Mouse (Mus musculus) olfactory bulb, adult 2 months (tissue): ENCODE measurements around the gene Sgms1. TPM values are rescaled to one million over a fixed set of nuclear protein-coding genes. Genes with fewer than 3 reads are reported as not detected.
"Not testable (repeated sequence)": the region's sequence is repeated elsewhere in the genome, so short reads cannot be mapped to it uniquely, and the experiment has no call there.

Experiments
- H3K27ac ChIP-seq: fragments of 200-500 bp; 2 replicates; pipeline ENCODE4 v1.5.1; 2012; ENCODE audit warnings: low read depth, low read length; ENCODE audit not compliant: insufficient read depth
- H3K4me1 ChIP-seq: fragments of 200-500 bp; 2 replicates; pipeline ENCODE4 v1.6.1; 2012; ENCODE audit warnings: low read length; ENCODE audit not compliant: control insufficient read depth, insufficient read depth
- H3K4me3 ChIP-seq: fragments of 200-500 bp; 2 replicates; pipeline ENCODE4 v1.5.1; 2012; ENCODE audit warnings: mild to moderate bottlenecking, low read depth, low read length, moderate library complexity; ENCODE audit not compliant: insufficient read depth
- CTCF ChIP-seq: fragments of 200-500 bp; IDR thresholded peaks from 2 replicates; pipeline ENCODE4 v1.5.1; 2012; ENCODE audit warnings: low read depth, mild to moderate bottlenecking, low read length, moderate library complexity; ENCODE audit not compliant: insufficient read depth
- POLR2A ChIP-seq: fragments of 200-500 bp; IDR thresholded peaks from 2 replicates; pipeline ENCODE4 v1.6.1; 2012; ENCODE audit warnings: mild to moderate bottlenecking, low read depth, low read length, moderate library complexity; ENCODE audit not compliant: insufficient read depth
- WGBS: fragments of 180-500 bp; shearing (Covaris S2); methylation state at CpG from one replicate; pipeline ENCODE4 v1.1.7; 2018; 5-methylcytosine and 5-hydroxymethylcytosine counted together
- polyA plus RNA-seq: library from polyadenylated mRNA; stranded (reverse); fragments of >200 nt; gene quantifications from 2 replicates; pipeline ENCODE4 v1.2.4, GENCODE M21; 2012; ENCODE audit warnings: low replicate concordance; ENCODE audit not compliant: missing spikeins, insufficient read depth, insufficient read length

The Sgms1 gene
- polyA plus RNA-seq, 1 experiment: not detected

GRCm38 (mm10) chr19:32324550-32324949 lies 65.0 kb downstream of the Sgms1 start:
- Histone ChIP-seq H3K4me3 (no peak overlapping the region), H3K27ac (no peak overlapping the region), H3K4me1 (peaks cover 2% of the 10 kb centered on the region; the same call in 1 of the 2 replicates)
- TF ChIP-seq CTCF (no peak), POLR2A (no peak)
- WGBS: 100% methylated on average over 1 of the region's 1 CpGs

- no peak overlapping the region for H3K4me3 ChIP-seq
- H3K27ac ChIP-seq: no peak overlapping the region
- WGBS: 84% methylated on average over 11 of the region's 11 CpGs
- TF ChIP-seq POLR2A: no peak
- no peak for TF ChIP-seq CTCF
- peaks cover 2% of the 10 kb centered on the region; the same call in 1 of the 2 replicates for H3K4me1 ChIP-seq
Observed at GRCm38 (mm10) chr19:32323070-32323469, 66.4 kb downstream of the Sgms1 start.

GRCm38 (mm10) chr19:32322429-32323035 lies 67.0 kb downstream of the Sgms1 start:
- 56% methylated on average over 3 of the region's 3 CpGs for WGBS
- TF ChIP-seq POLR2A (no peak), CTCF (no peak)
- Histone ChIP-seq H3K27ac (no peak overlapping the region), H3K4me1 (peaks cover 2% of the 10 kb centered on the region; the same call in 1 of the 2 replicates), H3K4me3 (no peak overlapping the region)

GRCm38 (mm10) chr19:32320366-32320666 lies 69.2 kb downstream of the Sgms1 start:
- H3K27ac ChIP-seq: no peak overlapping the region
- 74% methylated on average over 4 of the region's 4 CpGs for WGBS

GRCm38 (mm10) chr19:32319531-32320365 lies 69.8 kb downstream of the Sgms1 start:
- TF ChIP-seq POLR2A (no peak), CTCF (no peak)
- Histone ChIP-seq H3K4me3 (no peak overlapping the region), H3K4me1 (peaks cover 2% of the 10 kb centered on the region; the same call in 1 of the 2 replicates), H3K27ac (no peak overlapping the region)
- 77% methylated on average over 12 of the region's 12 CpGs for WGBS

More at GRCm38 (mm10) chr19:32320366-32320666, 69.2 kb downstream of the Sgms1 start:
- peaks cover 2% of the 10 kb centered on the region; the same call in 1 of the 2 replicates for H3K4me1 ChIP-seq
- TF ChIP-seq POLR2A: no peak
- no peak for TF ChIP-seq CTCF
- H3K4me3 ChIP-seq: no peak overlapping the region

GRCm38 (mm10) chr19:32319057-32319456 lies 70.5 kb downstream of the Sgms1 start:
- Histone ChIP-seq H3K4me3 (no peak overlapping the region), H3K27ac (no peak overlapping the region), H3K4me1 (peaks cover 2% of the 10 kb centered on the region; the same call in 1 of the 2 replicates)
- WGBS: 85% methylated on average over 1 of the region's 1 CpGs
- no peak for TF ChIP-seq CTCF
- no peak for TF ChIP-seq POLR2A

- H3K4me1 ChIP-seq, H3K27ac ChIP-seq, H3K4me3 ChIP-seq: not testable (repeated sequence)
- WGBS: 93% methylated on average over 1 of the region's 1 CpGs
Observed at GRCm38 (mm10) chr19:32317347-32317746, 72.2 kb downstream of the Sgms1 start.

- H3K27ac ChIP-seq: no peak overlapping the region
- H3K4me1 ChIP-seq: no peaks in the 10 kb centered on the region
- no peak for TF ChIP-seq CTCF
- TF ChIP-seq POLR2A: no peak
- WGBS: 84% methylated on average over 4 of the region's 4 CpGs
- H3K4me3 ChIP-seq: no peak overlapping the region
Observed at GRCm38 (mm10) chr19:32313304-32313703, 76.2 kb downstream of the Sgms1 start.

GRCm38 (mm10) chr19:32311762-32312161 lies 77.8 kb downstream of the Sgms1 start:
- no peaks in the 10 kb centered on the region for H3K4me1 ChIP-seq
- H3K4me3 ChIP-seq: no peak overlapping the region
- WGBS: 98% methylated on average over 5 of the region's 5 CpGs
- TF ChIP-seq CTCF (no peak), POLR2A (no peak)
- no peak overlapping the region for H3K27ac ChIP-seq

GRCm38 (mm10) chr19:32311063-32311462 lies 78.5 kb downstream of the Sgms1 start:
- WGBS: 97% methylated on average over 3 of the region's 3 CpGs
- TF ChIP-seq CTCF: no peak
- no peak for TF ChIP-seq POLR2A

More at GRCm38 (mm10) chr19:32311063-32311462, 78.5 kb downstream of the Sgms1 start:
- H3K4me1 ChIP-seq: no peaks in the 10 kb centered on the region
- no peak overlapping the region for H3K27ac ChIP-seq
- no peak overlapping the region for H3K4me3 ChIP-seq
